Mouse (Mus musculus) limb, embryonic 12.5 days (tissue): ENCODE measurements around the gene Rreb1. TPM values are rescaled to one million over a fixed set of nuclear protein-coding genes. Genes with fewer than 3 reads are reported as not detected.

Experiments
- ATAC-seq: fragments of 200-750 bp; cut with Nextera tagmentation; 2 replicates; pipeline ENCODE4 v1.8.0; 2017; ENCODE audit warnings: low read depth, moderate TSS enrichment; ENCODE audit not compliant: insufficient number of reproducible peaks, insufficient read depth, low FRiP score, low TSS enrichment
- H3K27ac ChIP-seq: fragments of 300-500 bp; sonication (generic); 2 replicates; pipeline ENCODE4 v1.5.1; 2016; ENCODE audit warnings: mild to moderate bottlenecking, moderate library complexity
- H3K27me3 ChIP-seq: fragments of 300-500 bp; sonication (generic); 2 replicates; pipeline ENCODE4 v1.6.1; 2016; ENCODE audit warnings: mild to moderate bottlenecking, moderate library complexity
- H3K36me3 ChIP-seq: fragments of 300-500 bp; sonication (generic); 2 replicates; pipeline ENCODE4 v1.6.1; 2016; ENCODE audit warnings: mild to moderate bottlenecking, moderate library complexity
- H3K4me1 ChIP-seq: fragments of 300-500 bp; sonication (generic); replicated peaks from 2 replicates; pipeline ENCODE4 v1.6.1; 2016
- H3K4me2 ChIP-seq: fragments of 300-500 bp; sonication (generic); 2 replicates; pipeline ENCODE4 v1.6.1; 2016; ENCODE audit warnings: mild to moderate bottlenecking, moderate library complexity
- H3K4me3 ChIP-seq: fragments of 300-500 bp; sonication (generic); replicated peaks from 2 replicates; pipeline ENCODE4 v1.5.1; 2016; ENCODE audit warnings: mild to moderate bottlenecking
- H3K9ac ChIP-seq: fragments of 300-500 bp; sonication (generic); replicated peaks from 2 replicates; pipeline ENCODE4 v1.6.1; 2016; ENCODE audit warnings: mild to moderate bottlenecking, moderate library complexity
- H3K9me3 ChIP-seq: fragments of 300-500 bp; sonication (generic); 2 replicates; pipeline ENCODE4 v1.6.1; 2016; ENCODE audit warnings: mild to moderate bottlenecking, moderate library complexity
- WGBS: fragments of 180-500 bp; shearing (Covaris S2); methylation state at CpG from one replicate; pipeline ENCODE4 v1.1.7; 2016; 5-methylcytosine and 5-hydroxymethylcytosine counted together
- polyA plus RNA-seq: library from polyadenylated mRNA; unstranded; fragments of >200 nt; fragmentation: Nextera tagmentation; extraction: Ambion mirVana; gene quantifications from 2 replicates; pipeline ENCODE4 v1.2.1, GENCODE M21; 2016

The Rreb1 gene
- polyA plus RNA-seq, 1 experiment from 2014 or later = 7.7 TPM

DNA sequence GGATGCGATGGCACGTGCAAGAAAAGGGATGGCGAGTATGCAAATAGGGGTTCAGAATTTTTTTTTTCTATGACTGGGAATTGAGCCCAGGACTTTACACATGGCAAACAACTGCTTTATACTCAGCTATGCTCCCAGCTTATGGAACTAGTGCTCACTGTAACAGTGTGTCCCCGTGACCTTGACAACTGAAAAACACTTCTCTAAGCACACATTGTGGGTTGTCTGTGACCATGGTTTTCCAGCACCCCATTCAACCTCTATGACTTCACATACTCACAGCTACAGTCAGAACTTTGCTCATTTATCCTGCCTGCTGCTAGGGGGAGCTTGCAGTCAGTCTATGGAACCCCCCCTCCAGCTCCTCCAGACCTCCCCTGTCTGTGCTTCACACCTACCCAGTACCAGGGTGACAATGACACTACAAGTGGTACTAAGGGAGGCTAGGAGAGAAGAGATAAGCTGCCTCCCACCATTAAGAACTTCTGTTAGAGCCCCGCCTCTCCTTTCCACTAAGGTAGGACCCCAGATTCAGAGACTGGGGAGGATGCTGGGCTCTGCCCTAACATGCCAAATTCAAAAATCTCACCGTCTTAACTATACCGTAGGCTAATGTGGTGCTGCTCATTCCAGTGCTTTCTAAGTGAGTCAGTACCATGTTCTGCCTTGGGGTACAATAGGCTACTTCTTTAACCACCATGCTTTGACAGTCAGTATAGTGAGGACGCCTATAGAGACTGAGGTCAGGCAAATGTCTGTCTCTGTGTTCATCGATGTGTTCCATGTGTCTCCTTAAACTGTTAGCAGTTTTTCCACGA is 145.7 kb downstream of the Rreb1 start:
- no peak for ATAC-seq
- Histone ChIP-seq H3K9ac (no peak overlapping the region), H3K36me3 (peaks cover 36% of the 10 kb centered on the region), H3K4me2 (no peak overlapping the region), H3K4me1 (no peaks in the 10 kb centered on the region), H3K27me3 (no peaks in the 10 kb centered on the region), H3K27ac (no peak overlapping the region), H3K9me3 (no peaks in the 10 kb centered on the region), H3K4me3 (no peak overlapping the region)
- WGBS = 87% methylated on average over 10 of the region's 10 CpGs

DNA sequence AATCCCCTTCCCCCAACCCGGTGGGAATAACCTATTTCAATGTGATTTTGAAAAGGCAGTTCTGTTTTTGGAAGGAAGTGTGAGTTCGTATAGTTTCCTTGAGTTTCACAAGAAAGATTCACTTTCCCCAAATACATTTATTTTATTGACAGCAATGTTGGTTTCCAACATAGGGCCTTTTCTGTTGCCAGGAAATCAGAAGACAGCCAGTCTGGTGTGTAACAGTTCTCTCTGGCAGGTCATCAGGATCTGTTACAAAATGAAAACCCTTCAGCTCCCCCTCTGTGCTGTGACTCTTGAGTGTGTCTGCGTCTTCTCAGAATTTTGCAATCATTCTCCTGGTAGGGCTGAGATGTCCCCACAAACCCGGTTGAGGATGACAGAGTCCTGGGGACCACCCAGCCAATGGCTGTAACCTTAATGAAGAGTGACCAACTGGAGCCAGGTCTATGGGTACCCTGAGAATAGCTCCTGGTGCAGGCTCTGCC is 146.3 kb downstream of the Rreb1 start:
- no peak overlapping the region for H3K9ac ChIP-seq
- no peak overlapping the region for H3K4me2 ChIP-seq
- peaks cover 38% of the 10 kb centered on the region for H3K36me3 ChIP-seq
- no peak overlapping the region for H3K27ac ChIP-seq
- no peaks in the 10 kb centered on the region for H3K9me3 ChIP-seq
- no peaks in the 10 kb centered on the region for H3K27me3 ChIP-seq
- no peaks in the 10 kb centered on the region for H3K4me1 ChIP-seq
- no peak overlapping the region for H3K4me3 ChIP-seq
- 71% methylated on average over 4 of the region's 4 CpGs for WGBS
- no peak for ATAC-seq

DNA sequence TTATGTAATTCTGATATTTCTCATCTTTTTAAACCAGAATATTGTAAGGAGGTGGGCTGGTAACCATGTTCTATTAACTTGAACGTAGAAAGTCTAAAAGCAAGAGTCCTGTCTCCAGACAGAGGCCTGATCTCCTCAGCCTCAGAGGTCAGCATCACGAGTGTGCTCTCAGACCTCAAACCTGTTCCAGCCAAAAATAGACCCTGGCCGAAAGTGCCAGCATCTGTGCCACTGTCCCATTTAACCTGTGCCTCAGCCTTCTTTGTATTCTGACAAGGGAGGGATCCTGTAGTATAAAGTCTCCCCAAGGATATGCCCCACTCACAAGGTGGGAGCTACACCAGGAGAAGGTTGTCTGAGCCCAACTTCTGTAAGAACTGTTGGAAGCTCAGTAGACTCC is 148.2 kb downstream of the Rreb1 start:
- no peaks in the 10 kb centered on the region for H3K27me3 ChIP-seq
- ATAC-seq = no peak
- H3K4me2 ChIP-seq = no peak overlapping the region
- no peak overlapping the region for H3K4me3 ChIP-seq
- H3K9ac ChIP-seq = no peak overlapping the region
- H3K4me1 ChIP-seq = no peaks in the 10 kb centered on the region
- 91% methylated on average over 3 of the region's 3 CpGs for WGBS
- no peaks in the 10 kb centered on the region for H3K9me3 ChIP-seq
- H3K36me3 ChIP-seq = peaks cover 47% of the 10 kb centered on the region
- no peak overlapping the region for H3K27ac ChIP-seq

DNA sequence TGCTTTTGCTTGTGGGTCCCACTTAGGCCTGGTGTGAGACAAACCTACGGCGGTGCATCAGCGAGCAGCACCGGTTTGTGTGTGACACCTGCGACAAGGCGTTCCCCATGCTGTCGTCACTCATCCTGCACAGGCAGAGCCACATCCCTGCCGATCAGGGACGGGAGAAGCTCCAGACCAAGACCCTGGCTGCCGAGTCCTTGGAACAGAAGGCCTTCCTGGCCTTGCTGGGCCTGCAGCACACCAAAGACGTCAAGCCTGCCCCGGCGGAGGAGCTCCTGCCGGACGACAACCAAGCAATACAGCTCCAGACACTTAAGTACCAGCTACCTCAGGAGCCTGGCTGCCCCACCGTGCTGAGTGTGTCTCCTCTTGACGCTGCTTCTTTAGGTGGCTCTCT is 151.3 kb downstream of the Rreb1 start:
- H3K4me3 ChIP-seq = no peak overlapping the region
- 91% methylated on average over 17 of the region's 17 CpGs for WGBS
- H3K4me2 ChIP-seq = no peak overlapping the region
- peaks cover 58% of the 10 kb centered on the region for H3K36me3 ChIP-seq
- no peak for ATAC-seq
- no peak overlapping the region for H3K27ac ChIP-seq
- H3K9me3 ChIP-seq = no peaks in the 10 kb centered on the region
- no peaks in the 10 kb centered on the region for H3K4me1 ChIP-seq
- H3K9ac ChIP-seq = no peak overlapping the region
- no peaks in the 10 kb centered on the region for H3K27me3 ChIP-seq

DNA sequence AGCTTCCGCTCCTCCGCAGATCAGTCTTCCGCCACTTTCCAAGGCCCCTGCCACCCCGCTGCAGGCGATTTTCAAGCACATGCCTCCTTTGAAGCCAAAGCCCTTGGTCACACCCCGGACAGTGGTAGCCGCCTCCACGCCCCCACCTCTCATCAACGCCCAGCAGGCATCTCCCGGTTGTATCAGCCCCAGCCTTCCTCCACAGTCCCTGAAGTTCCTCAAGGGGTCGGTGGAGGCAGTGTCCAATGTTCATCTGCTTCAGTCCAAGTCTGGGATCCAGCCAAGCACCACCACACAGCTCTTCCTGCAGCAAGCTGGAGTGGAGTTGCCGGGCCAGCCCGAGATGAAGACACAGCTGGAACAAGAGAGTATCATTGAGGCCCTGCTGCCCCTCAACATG is 151.9 kb downstream of the Rreb1 start:
- Histone ChIP-seq H3K4me3 (no peak overlapping the region), H3K4me1 (no peaks in the 10 kb centered on the region), H3K9me3 (no peaks in the 10 kb centered on the region), H3K9ac (no peak overlapping the region), H3K36me3 (peaks cover 64% of the 10 kb centered on the region), H3K27ac (no peak overlapping the region), H3K27me3 (no peaks in the 10 kb centered on the region), H3K4me2 (no peak overlapping the region)
- WGBS = 93% methylated on average over 13 of the region's 13 CpGs
- ATAC-seq = no peak

DNA sequence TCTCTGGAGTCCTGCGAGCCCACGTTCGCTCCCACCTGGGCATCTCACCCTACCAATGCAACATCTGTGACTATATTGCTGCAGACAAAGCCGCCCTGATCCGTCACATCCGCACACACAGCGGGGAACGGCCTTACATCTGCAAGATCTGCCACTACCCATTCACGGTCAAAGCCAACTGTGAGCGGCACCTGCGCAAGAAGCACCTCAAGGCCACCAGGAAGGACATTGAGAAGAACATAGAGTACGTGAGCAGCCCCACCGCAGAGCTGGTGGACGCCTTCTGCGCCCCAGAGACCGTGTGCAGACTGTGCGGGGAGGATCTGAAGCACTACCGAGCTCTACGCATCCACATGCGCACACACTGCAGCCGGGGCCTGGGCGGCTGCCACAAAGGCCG is 152.4 kb downstream of the Rreb1 start:
- 95% methylated on average over 23 of the region's 23 CpGs for WGBS
- no peak overlapping the region for H3K9ac ChIP-seq
- no peaks in the 10 kb centered on the region for H3K4me1 ChIP-seq
- H3K9me3 ChIP-seq = no peaks in the 10 kb centered on the region
- no peaks in the 10 kb centered on the region for H3K27me3 ChIP-seq
- H3K4me3 ChIP-seq = no peak overlapping the region
- no peak overlapping the region for H3K27ac ChIP-seq
- no peak for ATAC-seq
- H3K4me2 ChIP-seq = no peak overlapping the region
- peaks cover 65% of the 10 kb centered on the region for H3K36me3 ChIP-seq

DNA sequence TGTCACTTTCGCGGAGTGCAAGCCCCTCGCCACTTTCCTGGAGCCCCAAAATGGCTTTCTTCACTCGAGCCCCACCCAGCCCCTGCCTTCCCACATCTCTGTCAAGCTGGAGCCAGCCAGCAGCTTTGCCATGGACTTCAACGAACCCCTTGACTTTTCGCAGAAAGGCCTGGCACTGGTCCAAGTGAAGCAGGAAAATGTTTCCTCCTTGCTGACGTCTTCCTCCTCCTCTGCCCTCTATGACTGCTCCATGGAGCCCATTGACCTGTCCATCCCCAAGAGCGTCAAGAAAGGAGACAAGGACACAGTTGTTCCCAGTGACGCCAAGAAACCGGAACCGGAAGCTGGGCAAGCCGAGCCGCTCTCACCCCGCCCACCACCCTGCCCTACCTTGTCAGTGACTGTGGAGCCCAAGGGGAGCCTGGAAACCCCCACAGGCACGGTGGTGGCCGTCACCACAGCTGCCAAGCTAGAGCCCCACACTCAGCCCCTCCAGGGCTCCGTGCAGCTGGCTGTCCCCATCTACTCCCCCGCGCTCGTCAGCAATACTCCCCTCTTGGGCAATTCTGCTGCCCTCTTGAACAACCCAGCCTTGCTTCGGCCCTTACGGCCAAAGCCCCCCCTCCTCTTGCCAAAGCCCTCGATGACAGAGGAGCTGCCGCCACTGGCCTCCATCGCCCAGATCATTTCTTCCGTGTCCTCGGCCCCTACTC is 153.2 kb downstream of the Rreb1 start:
- no peaks in the 10 kb centered on the region for H3K4me1 ChIP-seq
- 81% methylated on average over 27 of the region's 27 CpGs for WGBS
- ATAC-seq = no peak
- no peaks in the 10 kb centered on the region for H3K9me3 ChIP-seq
- no peaks in the 10 kb centered on the region for H3K27me3 ChIP-seq
- no peak overlapping the region for H3K27ac ChIP-seq
- H3K9ac ChIP-seq = no peak overlapping the region
- H3K4me2 ChIP-seq = no peak overlapping the region
- H3K36me3 ChIP-seq = peaks cover 69% of the 10 kb centered on the region
- no peak overlapping the region for H3K4me3 ChIP-seq

DNA sequence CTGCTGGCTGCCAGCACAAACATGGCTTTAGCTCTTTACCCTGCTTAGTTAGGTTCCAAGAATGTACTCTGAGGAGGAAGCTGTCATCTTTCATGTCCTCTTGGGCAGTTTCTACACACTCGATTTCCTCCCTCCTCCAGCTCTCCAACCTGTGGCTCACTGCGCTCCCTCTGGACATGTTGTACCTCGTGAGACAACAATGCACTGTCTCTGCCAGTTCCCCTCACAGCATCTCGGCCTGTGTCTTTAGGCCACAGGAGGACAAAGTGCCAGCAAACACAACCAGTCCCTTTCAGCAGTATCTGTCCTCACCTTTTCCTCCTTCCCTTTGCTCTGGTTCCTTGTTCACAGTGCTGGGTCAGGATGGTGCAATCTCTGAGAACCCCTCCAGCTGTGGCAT is 155.9 kb downstream of the Rreb1 start:
- ATAC-seq = no peak
- Histone ChIP-seq H3K27me3 (no peaks in the 10 kb centered on the region), H3K9me3 (no peaks in the 10 kb centered on the region), H3K9ac (no peak overlapping the region), H3K4me1 (no peaks in the 10 kb centered on the region), H3K4me2 (no peak overlapping the region), H3K36me3 (peaks cover 81% of the 10 kb centered on the region), H3K4me3 (no peak overlapping the region), H3K27ac (no peak overlapping the region)
- 91% methylated on average over 4 of the region's 4 CpGs for WGBS

DNA sequence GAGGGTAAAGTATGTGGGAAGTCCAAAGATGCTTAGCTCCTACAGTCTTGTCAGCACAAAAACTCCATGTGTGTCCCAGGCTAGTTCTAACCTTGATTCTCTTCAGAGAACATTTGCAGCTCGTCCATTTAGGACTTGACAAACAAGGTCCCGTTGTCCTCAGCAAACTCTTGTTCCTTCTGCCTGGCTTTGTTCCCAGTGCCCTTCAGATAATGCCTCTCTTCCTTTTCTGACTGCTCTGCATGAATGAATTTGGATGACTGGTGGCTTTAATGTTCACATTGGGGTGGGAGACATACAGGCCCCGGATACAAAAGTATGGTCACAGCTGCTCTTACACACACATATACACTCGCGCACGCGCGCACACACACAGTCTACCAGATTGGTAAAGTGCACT is 156.7 kb downstream of the Rreb1 start:
- WGBS = 94% methylated on average over 8 of the region's 8 CpGs
- Histone ChIP-seq H3K9me3 (no peaks in the 10 kb centered on the region), H3K4me3 (no peak overlapping the region), H3K36me3 (peaks cover 73% of the 10 kb centered on the region), H3K27me3 (no peaks in the 10 kb centered on the region), H3K9ac (no peak overlapping the region), H3K27ac (no peak overlapping the region), H3K4me2 (no peak overlapping the region), H3K4me1 (no peaks in the 10 kb centered on the region)
- no peak for ATAC-seq

DNA sequence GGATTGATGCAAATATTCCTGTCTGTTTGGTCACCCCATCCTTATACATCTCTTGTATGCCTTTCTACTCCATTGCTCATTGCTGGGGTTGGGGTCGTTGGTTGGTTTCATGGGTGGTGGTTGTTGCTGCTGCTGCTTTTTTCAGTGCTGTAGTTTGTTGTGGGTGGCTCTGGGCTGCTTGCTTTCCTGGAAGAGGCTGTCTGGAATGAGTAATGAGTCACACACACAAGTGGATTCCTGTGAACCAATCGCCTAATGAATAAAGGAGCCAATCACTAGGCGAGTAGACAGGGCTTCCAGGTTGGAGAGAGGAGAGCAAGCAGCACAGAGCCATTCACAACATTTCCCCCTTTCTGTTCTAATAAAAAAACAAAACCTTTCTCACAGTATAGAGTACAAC is 158.2 kb downstream of the Rreb1 start:
- WGBS = 95% methylated on average over 3 of the region's 3 CpGs
- Histone ChIP-seq H3K9me3 (no peaks in the 10 kb centered on the region), H3K4me1 (0 out of 2 replicates have a peak, but pooled peaks cover 3% of the 10 kb centered on the region), H3K27me3 (no peaks in the 10 kb centered on the region), H3K4me2 (no peak overlapping the region), H3K9ac (no peak overlapping the region), H3K27ac (no peak overlapping the region), H3K4me3 (no peak overlapping the region), H3K36me3 (peaks cover 61% of the 10 kb centered on the region)
- ATAC-seq = no peak

DNA sequence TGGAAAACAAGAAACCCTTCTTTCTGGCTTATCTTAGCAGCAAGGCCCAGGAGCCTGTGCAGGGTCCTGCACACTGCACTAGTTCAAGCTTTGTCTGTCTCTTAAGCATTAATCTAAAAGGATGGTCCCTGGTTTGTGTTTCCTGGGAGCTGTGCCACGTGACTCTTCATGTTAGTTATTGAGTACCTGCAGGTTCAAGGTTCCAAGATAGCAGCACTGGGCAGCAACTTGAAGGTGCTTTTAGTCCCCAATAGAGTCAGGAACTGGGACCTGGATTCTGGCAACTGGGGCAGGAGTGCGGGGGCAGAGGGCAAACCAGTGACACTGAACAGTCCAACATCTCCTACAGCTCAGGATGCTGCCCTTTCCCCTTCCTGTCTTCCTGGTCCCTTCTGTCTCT is 162.0 kb downstream of the Rreb1 start:
- 89% methylated on average over 2 of the region's 2 CpGs for WGBS
- Histone ChIP-seq H3K9me3 (no peaks in the 10 kb centered on the region), H3K27ac (no peak overlapping the region)

More for the DNA sequence above, 162.0 kb downstream of the Rreb1 start:
- H3K4me1 ChIP-seq = peaks cover 3% of the 10 kb centered on the region; the same call in 1 of the 2 replicates
- ATAC-seq = no peak
- peaks cover 32% of the 10 kb centered on the region for H3K36me3 ChIP-seq
- no peak overlapping the region for H3K4me2 ChIP-seq
- no peak overlapping the region for H3K9ac ChIP-seq
- no peak overlapping the region for H3K4me3 ChIP-seq
- H3K27me3 ChIP-seq = no peaks in the 10 kb centered on the region
